Mouse (Mus musculus) megakaryocyte, embryonic 14.5 days (primary cell): ENCODE data around the gene Prune2.

Experiments
- FLI1 ChIP-seq: IDR thresholded peaks from 2 replicates; pipeline ENCODE4 v1.6.1; 2012; ENCODE audit warnings: low read length, inconsistent platforms, mixed read lengths
- GATA1 ChIP-seq: IDR thresholded peaks from 3 replicates; pipeline ENCODE4 v1.6.1; 2012; ENCODE audit warnings: mixed read lengths, low read length, inconsistent platforms, borderline replicate concordance

DNA sequence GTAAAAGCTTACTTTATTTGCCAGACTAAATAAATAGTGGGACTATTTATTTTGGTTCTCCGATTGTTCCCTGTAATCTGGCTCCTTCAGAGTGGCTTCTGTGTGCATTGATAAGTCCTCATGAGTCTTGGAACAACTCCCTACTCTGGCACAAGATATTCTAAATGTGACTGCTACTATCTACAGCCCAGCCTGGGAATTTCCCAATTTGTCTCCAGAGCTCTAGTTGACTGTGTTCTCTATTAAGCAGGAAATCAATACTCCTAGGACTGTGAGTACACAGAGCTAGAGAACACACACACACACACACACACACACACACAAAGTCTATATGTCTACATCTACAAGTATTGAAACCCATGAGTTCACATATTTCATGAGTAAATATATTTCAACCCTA is 274.1 kb downstream of the Prune2 start:
- TF ChIP-seq GATA1 (no peak), FLI1 (no peak)
